Mouse (Mus musculus) forebrain, postnatal 0 days (tissue): ENCODE data around the gene Pex14. TPM values are rescaled to one million over a fixed set of nuclear protein-coding genes. Genes with fewer than 3 reads are reported as not detected.
"Not testable (repeated sequence)": the region's sequence is repeated elsewhere in the genome, so short reads cannot be mapped to it uniquely, and the experiment has no call there.

ENCODE experiments used
- ATAC-seq: fragments of 200-750 bp; cut with Nextera tagmentation; 2 replicates; pipeline ENCODE4 v1.8.0; 2017; ENCODE audit warnings: mild to moderate bottlenecking, moderate library complexity
- DNase-seq: peaks from one replicate; pipeline ENCODE4 v3.0.0-alpha.2; 2015
- H3K27ac ChIP-seq: fragments of 300-500 bp; sonication (generic); 2 replicates; pipeline ENCODE4 v1.5.1; 2014; ENCODE audit warnings: low read depth, mild to moderate bottlenecking, antibody characterized with exemption, low read length, moderate library complexity, mixed read lengths
- H3K27me3 ChIP-seq: fragments of 300-500 bp; sonication (generic); 2 replicates; pipeline ENCODE4 v1.6.1; 2014; ENCODE audit warnings: mild to moderate bottlenecking, low read length, mixed read lengths; ENCODE audit not compliant: insufficient read depth
- H3K36me3 ChIP-seq: fragments of 300-500 bp; sonication (generic); 2 replicates; pipeline ENCODE4 v1.6.1; 2014; ENCODE audit warnings: mild to moderate bottlenecking, moderate library complexity; ENCODE audit not compliant: insufficient read depth
- H3K4me1 ChIP-seq: fragments of 300-500 bp; sonication (generic); 2 replicates; pipeline ENCODE4 v1.6.1; 2014; ENCODE audit warnings: antibody characterized with exemption; ENCODE audit not compliant: insufficient read depth
- H3K4me2 ChIP-seq: fragments of 300-500 bp; sonication (generic); 2 replicates; pipeline ENCODE4 v1.6.1; 2014; ENCODE audit warnings: low read depth, mild to moderate bottlenecking, moderate library complexity
- H3K4me3 ChIP-seq: fragments of 300-500 bp; sonication (generic); 2 replicates; pipeline ENCODE4 v1.5.1; 2014; ENCODE audit warnings: low read depth, low read length, mixed read lengths
- H3K9ac ChIP-seq: fragments of 300-500 bp; sonication (generic); 2 replicates; pipeline ENCODE4 v1.6.1; 2014; ENCODE audit warnings: mild to moderate bottlenecking
- H3K9me3 ChIP-seq: fragments of 300-500 bp; sonication (generic); 2 replicates; pipeline ENCODE4 v1.6.1; 2016; ENCODE audit warnings: low read length
- CTCF ChIP-seq: sonication (generic); IDR thresholded peaks from 2 replicates; pipeline ENCODE4 v1.5.1; 2016; ENCODE audit warnings: antibody characterized with exemption, control low read depth, low read depth
- WGBS: fragments of 180-500 bp; shearing (Covaris S2); extraction: QIAGEN DNeasy Blood & Tissue Kit; methylation state at CpG from one replicate; pipeline ENCODE4 v1.1.7; 2014; 5-methylcytosine and 5-hydroxymethylcytosine counted together
- polyA plus RNA-seq: library from polyadenylated mRNA; unstranded; fragments of >200 nt; fragmentation: Nextera tagmentation; extraction: Ambion mirVana; gene quantifications from 2 replicates; pipeline ENCODE4 v1.2.1, GENCODE M21; 2015
- total RNA-seq: library from RNA; depleted of rRNA; stranded (reverse); fragments of >200 nt; gene quantifications from 2 replicates; pipeline ENCODE4 v1.2.3, GENCODE M21; 2014

Pex14 gene
- total and polyA plus RNA-seq, 2 experiments from 2014 or later, result 66.5 to 66.6 TPM

- no peak overlapping the region for H3K4me3 ChIP-seq
- ATAC-seq (no peak), DNase-seq (no peak)
- no peak for TF ChIP-seq CTCF
- no peak overlapping the region for H3K4me2 ChIP-seq
- no peak overlapping the region for H3K27ac ChIP-seq
- H3K9me3 ChIP-seq, result no peaks in the 10 kb centered on the region
- peaks cover 17% of the 10 kb centered on the region for H3K36me3 ChIP-seq
- no peaks in the 10 kb centered on the region for H3K27me3 ChIP-seq
- 85% methylated on average over 18 of the region's 18 CpGs for WGBS
- no peak overlapping the region for H3K9ac ChIP-seq
- H3K4me1 ChIP-seq, result no peaks in the 10 kb centered on the region
Observed at GRCm38 (mm10) chr4:149128467-149128866, 28.8 kb upstream of the Pex14 start.

GRCm38 (mm10) chr4:149126663-149127062, 27.0 kb upstream of the Pex14 start, which contains the start of gene Cort:
TSS of gene Cort (minus strand) at chr4:149126763.
- 78% methylated on average over 11 of the region's 11 CpGs for WGBS
- peak; percentile 66 for ATAC-seq
- DNase-seq, result no peak

GRCm38 (mm10) chr4:149126115-149126509, 26.4 kb upstream of the Pex14 start:
- H3K27ac ChIP-seq, result no peak overlapping the region
- DNase-seq, result no peak

More at GRCm38 (mm10) chr4:149126663-149127062, 27.0 kb upstream of the Pex14 start, which contains the start of gene Cort:
- Histone ChIP-seq H3K9me3 (no peaks in the 10 kb centered on the region), H3K4me1 (no peaks in the 10 kb centered on the region), H3K27me3 (no peaks in the 10 kb centered on the region), H3K4me2 (no peak within 1 kb of the TSS), H3K9ac (no peak within 1 kb of the TSS), H3K36me3 (peaks cover 17% of the 10 kb centered on the region), H3K27ac (no peak within 1 kb of the TSS), H3K4me3 (no peak within 1 kb of the TSS)
- no peak for TF ChIP-seq CTCF

GRCm38 (mm10) chr4:149125341-149126114, 25.9 kb upstream of the Pex14 start:
- peaks cover 16% of the 10 kb centered on the region for H3K36me3 ChIP-seq
- no peak for TF ChIP-seq CTCF
- no peaks in the 10 kb centered on the region for H3K4me1 ChIP-seq
- H3K9me3 ChIP-seq, result no peaks in the 10 kb centered on the region
- H3K27me3 ChIP-seq, result no peaks in the 10 kb centered on the region
- DNase-seq (no peak), ATAC-seq (no peak)
- H3K4me2 ChIP-seq, result no peak overlapping the region
- no peak overlapping the region for H3K4me3 ChIP-seq
- no peak overlapping the region for H3K9ac ChIP-seq
- 42% methylated on average over 11 of the region's 11 CpGs for WGBS
- no peak overlapping the region for H3K27ac ChIP-seq

More at GRCm38 (mm10) chr4:149126115-149126509, 26.4 kb upstream of the Pex14 start:
- no peak overlapping the region for H3K9ac ChIP-seq
- peaks cover 17% of the 10 kb centered on the region for H3K36me3 ChIP-seq
- H3K4me3 ChIP-seq, result no peak overlapping the region
- H3K9me3 ChIP-seq, result no peaks in the 10 kb centered on the region
- no peak overlapping the region for H3K4me2 ChIP-seq
- H3K27me3 ChIP-seq, result no peaks in the 10 kb centered on the region
- no peak for ATAC-seq
- TF ChIP-seq CTCF, result no peak
- no peaks in the 10 kb centered on the region for H3K4me1 ChIP-seq
- 84% methylated on average over 6 of the region's 6 CpGs for WGBS

GRCm38 (mm10) chr4:149123432-149123831, 23.8 kb upstream of the Pex14 start:
- DNase-seq, result no peak
- no peaks in the 10 kb centered on the region for H3K9me3 ChIP-seq
- ATAC-seq, result no peak
- H3K9ac ChIP-seq, result no peak overlapping the region
- 62% methylated on average over 5 of the region's 5 CpGs for WGBS
- peaks cover 14% of the 10 kb centered on the region; the same call in 1 of the 2 replicates for H3K36me3 ChIP-seq
- no peak overlapping the region for H3K4me3 ChIP-seq
- no peaks in the 10 kb centered on the region for H3K27me3 ChIP-seq
- no peaks in the 10 kb centered on the region for H3K4me1 ChIP-seq
- no peak overlapping the region for H3K27ac ChIP-seq
- H3K4me2 ChIP-seq, result no peak overlapping the region
- no peak for TF ChIP-seq CTCF

- WGBS, result 76% methylated on average over 12 of the region's 12 CpGs
- H3K27ac ChIP-seq, H3K4me3 ChIP-seq, H3K9me3 ChIP-seq, H3K4me2 ChIP-seq, H3K9ac ChIP-seq, H3K4me1 ChIP-seq, DNase-seq, H3K27me3 ChIP-seq: not testable (repeated sequence)
- H3K36me3 ChIP-seq, result peaks cover 23% of the 10 kb centered on the region
- 0 out of 2 replicates have a peak, but pooled peaks have one; percentile 23 for ATAC-seq
Observed at GRCm38 (mm10) chr4:149119978-149120562, 20.4 kb upstream of the Pex14 start.

- Histone ChIP-seq H3K27me3 (no peaks in the 10 kb centered on the region), H3K4me3 (peak within 1 kb of the TSS; percentile 79), H3K27ac (no peak within 1 kb of the TSS), H3K36me3 (peaks cover 27% of the 10 kb centered on the region), H3K4me1 (peaks cover 6% of the 10 kb centered on the region; the same call in 1 of the 2 replicates), H3K9ac (peak within 1 kb of the TSS; percentile 88), H3K9me3 (no peaks in the 10 kb centered on the region), H3K4me2 (peak within 1 kb of the TSS; percentile 69)
- under 1% methylated on average over 35 of the region's 35 CpGs for WGBS
- ATAC-seq (peak; percentile 94), DNase-seq (peak; percentile 95)
- peak; percentile 26 for TF ChIP-seq CTCF
Observed at GRCm38 (mm10) chr4:149103875-149104561, 4.3 kb upstream of the Pex14 start, which contains the start of gene Dffa. TSS of gene Dffa (plus strand) at chr4:149104146.
